Mouse (Mus musculus) midbrain, embryonic 14.5 days (tissue): Measurements from ENCODE around the gene Srp72. TPM values are rescaled to one million over a fixed set of nuclear protein-coding genes. Genes with fewer than 3 reads are reported as not detected.
A peak's percentile ranks its signal among the peaks of the same experiment; 100 is the strongest.
"Not testable (repeated sequence)": the region's sequence is repeated elsewhere in the genome, so short reads cannot be mapped to it uniquely, and the experiment has no call there.

ENCODE experiments used
- ATAC-seq: fragments of 200-750 bp; cut with Nextera tagmentation; 2 replicates; pipeline ENCODE4 v1.8.0; 2017; ENCODE audit warnings: moderate number of reproducible peaks, moderate library complexity; ENCODE audit not compliant: low FRiP score, low TSS enrichment
- DNase-seq: peaks from one replicate; pipeline ENCODE4 v3.0.0-alpha.2; 2015
- H3K27ac ChIP-seq: fragments of 300-500 bp; sonication (generic); replicated peaks from 2 replicates; pipeline ENCODE4 v1.5.1; 2014; ENCODE audit warnings: mild to moderate bottlenecking, low read depth, low read length, moderate library complexity
- H3K27me3 ChIP-seq: fragments of 300-500 bp; sonication (generic); 2 replicates; pipeline ENCODE4 v1.6.1; 2014; ENCODE audit warnings: low read length, control low read depth, mixed read lengths; ENCODE audit not compliant: control insufficient read depth, insufficient read depth
- H3K36me3 ChIP-seq: fragments of 300-500 bp; sonication (generic); 2 replicates; pipeline ENCODE4 v1.6.1; 2014; ENCODE audit warnings: low read length, control low read depth; ENCODE audit not compliant: control insufficient read depth, insufficient read depth
- H3K4me1 ChIP-seq: fragments of 300-500 bp; sonication (generic); 2 replicates; pipeline ENCODE4 v1.6.1; 2014; ENCODE audit warnings: mild to moderate bottlenecking, antibody characterized with exemption, low read length, control low read depth; ENCODE audit not compliant: control insufficient read depth, insufficient read depth
- H3K4me2 ChIP-seq: fragments of 300-500 bp; sonication (generic); 2 replicates; pipeline ENCODE4 v1.6.1; 2014; ENCODE audit warnings: mild to moderate bottlenecking, low read length, moderate library complexity
- H3K4me3 ChIP-seq: fragments of 300-500 bp; sonication (generic); replicated peaks from 2 replicates; pipeline ENCODE4 v1.5.1; 2014; ENCODE audit warnings: low read depth, low read length
- H3K9ac ChIP-seq: fragments of 300-500 bp; sonication (generic); replicated peaks from 2 replicates; pipeline ENCODE4 v1.6.1; 2014; ENCODE audit warnings: mild to moderate bottlenecking, low read length, moderate library complexity
- H3K9me3 ChIP-seq: fragments of 300-500 bp; sonication (generic); 2 replicates; pipeline ENCODE4 v1.6.1; 2016; ENCODE audit warnings: low read length, control low read depth, mixed read lengths; ENCODE audit not compliant: control insufficient read depth
- WGBS: fragments of 180-500 bp; shearing (Covaris S2); extraction: QIAGEN DNeasy Blood & Tissue Kit; methylation state at CpG from one replicate; pipeline ENCODE4 v1.1.7; 2014; 5-methylcytosine and 5-hydroxymethylcytosine counted together
- polyA plus RNA-seq: library from polyadenylated mRNA; unstranded; fragments of >200 nt; fragmentation: Nextera tagmentation; extraction: Ambion mirVana; gene quantifications from 2 replicates; pipeline ENCODE4 v1.2.1, GENCODE M21; 2014

Srp72 gene
- polyA plus RNA-seq, 1 experiment from 2014 or later, result 99.6 TPM

DNA sequence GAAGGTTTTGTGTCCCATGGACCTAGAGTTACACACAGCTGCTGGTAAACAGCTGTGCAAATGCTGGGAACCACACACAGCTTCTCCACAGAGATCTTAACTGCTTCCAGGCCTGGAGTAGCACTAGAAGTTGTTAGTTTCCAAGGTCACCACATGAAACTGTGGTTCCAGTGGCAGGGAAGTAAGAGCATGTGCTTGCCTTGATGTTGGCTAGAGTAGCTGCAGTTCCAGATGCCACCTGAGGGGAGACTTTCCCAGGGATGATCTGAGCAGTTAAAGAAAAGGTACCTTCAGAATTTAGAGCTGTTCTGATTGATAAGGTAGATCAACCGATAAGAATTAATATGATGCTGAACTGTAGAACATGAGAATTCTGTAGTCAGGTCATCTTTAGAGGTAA, 16.5 kb upstream of the Srp72 start:
- DNase-seq (peak; percentile 15), ATAC-seq (no peak)
- 90% methylated on average over 1 of the region's 1 CpGs for WGBS
- H3K9me3 ChIP-seq, result no peaks in the 10 kb centered on the region
- no peak overlapping the region for H3K4me2 ChIP-seq
- H3K27me3 ChIP-seq, result no peaks in the 10 kb centered on the region
- H3K4me1 ChIP-seq, result 0 out of 2 replicates have a peak, but pooled peaks cover 3% of the 10 kb centered on the region
- peaks cover 64% of the 10 kb centered on the region for H3K36me3 ChIP-seq
- H3K27ac ChIP-seq, result no peak overlapping the region
- no peak overlapping the region for H3K9ac ChIP-seq
- no peak overlapping the region for H3K4me3 ChIP-seq

GRCm38 (mm10) chr5:76959587-76959986, 14.9 kb upstream of the Srp72 start:
- no peaks in the 10 kb centered on the region for H3K9me3 ChIP-seq
- no peak for ATAC-seq
- H3K4me1 ChIP-seq, result no peaks in the 10 kb centered on the region
- no peaks in the 10 kb centered on the region for H3K27me3 ChIP-seq
- no peak overlapping the region for H3K4me3 ChIP-seq
- no peak overlapping the region for H3K4me2 ChIP-seq
- no peak for DNase-seq
- H3K27ac ChIP-seq, result no peak overlapping the region
- 91% methylated on average over 5 of the region's 5 CpGs for WGBS
- peaks cover 77% of the 10 kb centered on the region for H3K36me3 ChIP-seq
- no peak overlapping the region for H3K9ac ChIP-seq

- Histone ChIP-seq H3K4me3 (no peak overlapping the region), H3K9me3 (no peaks in the 10 kb centered on the region), H3K4me1 (no peaks in the 10 kb centered on the region), H3K27me3 (no peaks in the 10 kb centered on the region), H3K36me3 (peaks cover 77% of the 10 kb centered on the region), H3K9ac (no peak overlapping the region), H3K27ac (no peak overlapping the region), H3K4me2 (no peak overlapping the region)
- no peak for DNase-seq
- ATAC-seq, result no peak
- 93% methylated on average over 11 of the region's 11 CpGs for WGBS
Measured at GRCm38 (mm10) chr5:76962545-76962944, 11.9 kb upstream of the Srp72 start.

- H3K4me2 ChIP-seq, result no peak overlapping the region
- no peak for ATAC-seq
- no peak overlapping the region for H3K27ac ChIP-seq
- DNase-seq, result no peak
- no peak overlapping the region for H3K4me3 ChIP-seq
- WGBS, result 94% methylated on average over 3 of the region's 3 CpGs
- H3K27me3 ChIP-seq, result no peaks in the 10 kb centered on the region
- no peaks in the 10 kb centered on the region for H3K4me1 ChIP-seq
- no peaks in the 10 kb centered on the region for H3K9me3 ChIP-seq
- no peak overlapping the region for H3K9ac ChIP-seq
- H3K36me3 ChIP-seq, result peaks cover 77% of the 10 kb centered on the region
Measured at GRCm38 (mm10) chr5:76964651-76965050, 9.8 kb upstream of the Srp72 start.

DNA sequence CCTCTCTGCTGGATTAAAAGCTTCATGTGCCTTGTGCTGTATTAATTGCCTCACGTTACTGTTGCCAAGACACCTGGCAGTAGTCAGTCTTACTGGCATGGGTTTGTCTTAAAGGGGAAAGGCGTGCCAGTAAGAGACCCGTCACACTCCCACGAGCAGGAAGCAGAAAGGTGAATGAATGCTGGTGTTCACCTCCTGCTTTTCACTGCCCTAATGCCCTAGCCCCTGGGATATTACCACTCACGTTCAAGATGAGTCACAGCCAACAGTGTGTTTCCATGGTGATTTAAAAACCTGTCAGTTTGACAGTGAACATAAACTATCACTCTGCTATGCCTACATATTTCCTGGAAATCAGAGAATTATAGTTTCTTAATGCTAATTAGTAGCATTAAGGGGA, 5.2 kb upstream of the Srp72 start:
- Histone ChIP-seq H3K4me3 (no peak overlapping the region), H3K4me2 (no peak overlapping the region), H3K27ac (no peak overlapping the region), H3K9ac (no peak overlapping the region), H3K27me3 (no peaks in the 10 kb centered on the region), H3K9me3 (no peaks in the 10 kb centered on the region), H3K4me1 (peaks cover 6% of the 10 kb centered on the region), H3K36me3 (peaks cover 37% of the 10 kb centered on the region)
- ATAC-seq (no peak), DNase-seq (no peak)
- WGBS, result 82% methylated on average over 5 of the region's 5 CpGs

DNA sequence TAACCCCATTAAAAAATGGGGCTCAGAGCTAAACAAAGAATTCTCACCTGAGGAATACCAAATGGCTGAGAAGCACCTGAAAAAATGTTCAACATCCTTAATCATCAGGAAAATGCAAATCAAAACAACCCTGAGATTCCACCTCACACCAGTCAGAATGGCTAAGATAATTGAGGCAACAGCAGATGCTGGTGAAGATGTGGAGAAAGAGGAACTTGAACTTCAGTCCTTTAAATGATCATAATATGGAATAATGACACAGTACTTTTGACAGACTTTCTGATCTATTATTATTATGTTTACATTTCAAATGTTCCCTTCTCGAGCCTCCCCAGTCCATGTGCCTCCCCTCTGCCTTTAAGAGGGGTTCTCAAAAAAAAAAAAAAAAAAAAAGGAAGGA, 3.4 kb upstream of the Srp72 start:
- H3K9ac ChIP-seq, H3K4me2 ChIP-seq, H3K9me3 ChIP-seq, H3K27ac ChIP-seq, H3K27me3 ChIP-seq, H3K4me3 ChIP-seq, DNase-seq, ATAC-seq: not testable (repeated sequence)
- Histone ChIP-seq H3K4me1 (peaks cover 12% of the 10 kb centered on the region), H3K36me3 (peaks cover 33% of the 10 kb centered on the region)
- WGBS, result 86% methylated on average over 1 of the region's 1 CpGs

DNA sequence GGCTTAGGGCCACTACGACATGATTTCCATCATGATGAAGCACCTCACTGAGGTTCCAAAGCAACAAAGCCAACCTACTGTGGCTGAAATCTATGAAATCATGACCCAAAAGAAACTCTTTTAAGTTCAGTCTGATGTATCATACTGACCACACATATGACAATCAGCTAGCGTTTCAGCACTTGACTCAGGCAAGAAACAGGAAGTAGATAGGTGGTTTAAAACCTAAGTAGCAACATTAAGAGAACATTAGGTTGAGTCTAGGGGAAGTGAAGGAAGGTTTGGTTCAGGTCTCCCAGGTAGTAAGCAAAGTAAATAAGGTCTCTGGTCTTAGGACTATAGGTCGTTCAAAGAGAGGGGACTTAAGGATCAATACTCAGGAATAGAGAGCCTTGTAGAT, 995 bp upstream of the Srp72 start:
- 68% methylated on average over 3 of the region's 3 CpGs for WGBS
- Histone ChIP-seq H3K4me2 (peak overlapping the region; percentile 95), H3K9me3 (no peaks in the 10 kb centered on the region), H3K9ac (peak overlapping the region; percentile 79; the same call in 1 of the 2 replicates), H3K4me1 (peaks cover 12% of the 10 kb centered on the region), H3K36me3 (peaks cover 23% of the 10 kb centered on the region), H3K27me3 (no peaks in the 10 kb centered on the region), H3K27ac (no peak overlapping the region), H3K4me3 (peak overlapping the region; percentile 93)
- ATAC-seq (no peak), DNase-seq (no peak)

- H3K27ac ChIP-seq, result peak overlapping the region; percentile 1; the same call in 1 of the 2 replicates
- peak overlapping the region; percentile 95 for H3K4me2 ChIP-seq
Measured at GRCm38 (mm10) chr5:76974207-76974553, 303 bp upstream of the Srp72 start.

DNA sequence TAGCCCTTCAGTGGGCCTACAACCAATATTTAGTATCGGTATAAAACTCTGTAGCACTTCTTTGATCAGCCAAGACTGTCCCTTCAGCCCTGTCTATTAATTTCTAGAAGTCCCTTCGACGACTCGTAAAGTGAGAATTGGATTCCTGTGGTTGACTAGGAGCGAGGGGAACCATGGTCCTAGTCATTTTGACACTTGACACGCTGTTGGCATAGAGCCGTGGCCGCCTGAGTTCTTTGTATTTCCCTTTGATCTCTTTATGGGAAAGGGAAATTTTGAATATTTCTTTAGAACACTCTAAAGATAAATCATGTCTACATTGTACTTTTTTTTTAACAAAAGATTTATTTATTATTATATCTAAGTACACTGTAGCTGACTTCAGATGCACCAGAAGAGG, 1.3 kb downstream of the Srp72 start:
- Histone ChIP-seq H3K4me3 (peak overlapping the region; percentile 93; the same call in 1 of the 2 replicates), H3K27me3 (no peaks in the 10 kb centered on the region), H3K4me2 (peak overlapping the region; percentile 95), H3K9ac (no peak overlapping the region), H3K36me3 (peaks cover 21% of the 10 kb centered on the region), H3K9me3 (no peaks in the 10 kb centered on the region), H3K27ac (no peak overlapping the region), H3K4me1 (peaks cover 12% of the 10 kb centered on the region)
- WGBS, result 87% methylated on average over 8 of the region's 8 CpGs
- ATAC-seq (no peak), DNase-seq (no peak)

More at GRCm38 (mm10) chr5:76974207-76974553, 303 bp upstream of the Srp72 start:
- ATAC-seq (no peak), DNase-seq (no peak)
- peak overlapping the region; percentile 93 for H3K4me3 ChIP-seq
- H3K27me3 ChIP-seq, result no peaks in the 10 kb centered on the region
- no peaks in the 10 kb centered on the region for H3K9me3 ChIP-seq
- H3K9ac ChIP-seq, result peak overlapping the region; percentile 79
- peaks cover 12% of the 10 kb centered on the region for H3K4me1 ChIP-seq
- peaks cover 19% of the 10 kb centered on the region for H3K36me3 ChIP-seq
- WGBS, result 3% methylated on average over 17 of the region's 17 CpGs
